Mouse (Mus musculus): ENCODE results near the gene Hspa12b.

Hspa12b gene

GRCm38 (mm10) chr2:131146193-131147042 is 19.3 kb downstream of the Hspa12b start:
- in situ Hi-C loops (cut with MboI, MseI), result no loop called here

GRCm38 (mm10) chr2:131147043-131147365 is 19.9 kb downstream of the Hspa12b start:
- in situ Hi-C loops (cut with MboI, MseI), result no loop called here

GRCm38 (mm10) chr2:131148353-131149253 is 21.5 kb downstream of the Hspa12b start:
- in situ Hi-C loops (cut with MboI, MseI), result no loop called here

GRCm38 (mm10) chr2:131149254-131149578 is 22.1 kb downstream of the Hspa12b start:
- in situ Hi-C loops (cut with MboI, MseI), result no loop called here

GRCm38 (mm10) chr2:131152166-131152730 is 25.2 kb downstream of the Hspa12b start:
- in situ Hi-C loops (cut with MboI, MseI), result no loop called here

GRCm38 (mm10) chr2:131154036-131154435 is 27.0 kb downstream of the Hspa12b start:
- in situ Hi-C loops (cut with MboI, MseI), result no loop called here

GRCm38 (mm10) chr2:131156987-131157386 is 29.9 kb downstream of the Hspa12b start:
- in situ Hi-C loops (cut with MboI, MseI), result no loop called here

GRCm38 (mm10) chr2:131159491-131159910 is 32.4 kb downstream of the Hspa12b start:
- in situ Hi-C loops (cut with MboI, MseI), result no loop called here

GRCm38 (mm10) chr2:131159938-131160581 is 33.0 kb downstream of the Hspa12b start, which contains the start of gene 1700037H04Rik:
1700037H04Rik (minus strand) TSS chr2:131160081.
- in situ Hi-C loops (cut with MboI, MseI), result no loop called here

GRCm38 (mm10) chr2:131160671-131161111 is 33.6 kb downstream of the Hspa12b start:
- in situ Hi-C loops (cut with MboI, MseI), result no loop called here

GRCm38 (mm10) chr2:131163924-131164323 is 36.8 kb downstream of the Hspa12b start:
- in situ Hi-C loops (cut with MboI, MseI), result no loop called here

- in situ Hi-C loops (cut with MboI, MseI), result no loop called here
These were observed 39.1 kb downstream of the Hspa12b start for GRCm38 (mm10) chr2:131166172-131166571.

- in situ Hi-C loops (cut with MboI, MseI), result no loop called here
These were observed 40.9 kb downstream of the Hspa12b start for GRCm38 (mm10) chr2:131167984-131168383.

GRCm38 (mm10) chr2:131168914-131169313 is 41.8 kb downstream of the Hspa12b start:
- in situ Hi-C loops (cut with MboI, MseI), result no loop called here

GRCm38 (mm10) chr2:131170936-131171335 is 43.9 kb downstream of the Hspa12b start:
- in situ Hi-C loops (cut with MboI, MseI), result loop anchor here (10.0 kb wide), 2 partner anchors 1074 to 1214 kb away; partner anchors contain the start of genes Prokr2 and Tmem230

GRCm38 (mm10) chr2:131171401-131172104 is 44.5 kb downstream of the Hspa12b start:
- in situ Hi-C loops (cut with MboI, MseI), result loop anchor here (10.0 kb wide), 2 partner anchors 1073 to 1213 kb away; partner anchors contain the start of genes Prokr2 and Tmem230

GRCm38 (mm10) chr2:131172322-131172721 is 45.2 kb downstream of the Hspa12b start:
- in situ Hi-C loops (cut with MboI, MseI), result loop anchor here (10.0 kb wide), 2 partner anchors 1072 to 1212 kb away; partner anchors contain the start of genes Prokr2 and Tmem230

GRCm38 (mm10) chr2:131174700-131175099 is 47.6 kb downstream of the Hspa12b start:
- in situ Hi-C loops (cut with MboI, MseI), result loop anchor here (10.0 kb wide), 2 partner anchors 1070 to 1210 kb away; partner anchors contain the start of genes Prokr2 and Tmem230

- in situ Hi-C loops (cut with MboI, MseI), result loop anchor here (10.0 kb wide), 2 partner anchors 1069 to 1209 kb away; partner anchors contain the start of genes Prokr2 and Tmem230
These were observed 48.3 kb downstream of the Hspa12b start for GRCm38 (mm10) chr2:131175286-131175944.

GRCm38 (mm10) chr2:131175945-131176309 is 48.8 kb downstream of the Hspa12b start:
- in situ Hi-C loops (cut with MboI, MseI), result loop anchor here (10.0 kb wide), 2 partner anchors 1069 to 1209 kb away; partner anchors contain the start of genes Prokr2 and Tmem230

All from T-helper 1 cell (primary cell).